Mouse (Mus musculus) liver, postnatal 0 days (tissue): ENCODE measurements around the gene Jagn1. TPM values are rescaled to one million over a fixed set of nuclear protein-coding genes. Genes with fewer than 3 reads are reported as not detected.

ENCODE experiments used
- ATAC-seq: fragments of 200-750 bp; cut with Nextera tagmentation; 2 replicates; pipeline ENCODE4 v1.8.0; 2017; ENCODE audit warnings: mild to moderate bottlenecking, moderate library complexity
- DNase-seq: peaks from one replicate; pipeline ENCODE4 v3.0.0-alpha.2; 2016
- H3K27ac ChIP-seq: fragments of 300-500 bp; sonication (generic); 2 replicates; pipeline ENCODE4 v1.5.1; 2014; ENCODE audit warnings: antibody characterized with exemption, moderate library complexity, mild to moderate bottlenecking, low read depth
- H3K27me3 ChIP-seq: fragments of 300-500 bp; sonication (generic); 2 replicates; pipeline ENCODE4 v1.6.1; 2014; ENCODE audit warnings: low read length, control low read depth, mixed read lengths; ENCODE audit not compliant: insufficient read depth
- H3K36me3 ChIP-seq: fragments of 300-500 bp; sonication (generic); replicated peaks from 2 replicates; pipeline ENCODE4 v1.6.1; 2014; ENCODE audit warnings: mild to moderate bottlenecking, control low read depth, low read length, moderate library complexity, mixed read lengths; ENCODE audit not compliant: insufficient read depth
- H3K4me1 ChIP-seq: fragments of 300-500 bp; sonication (generic); 2 replicates; pipeline ENCODE4 v1.6.1; 2014; ENCODE audit warnings: antibody characterized with exemption, mild to moderate bottlenecking, control low read depth; ENCODE audit not compliant: insufficient read depth
- H3K4me2 ChIP-seq: fragments of 300-500 bp; sonication (generic); 2 replicates; pipeline ENCODE4 v1.6.1; 2014; ENCODE audit warnings: low read depth, mild to moderate bottlenecking, low read length, moderate library complexity, mixed read lengths
- H3K4me3 ChIP-seq: fragments of 300-500 bp; sonication (generic); 2 replicates; pipeline ENCODE4 v1.5.1; 2014; ENCODE audit warnings: low read depth, low read length
- H3K9ac ChIP-seq: fragments of 300-500 bp; sonication (generic); replicated peaks from 2 replicates; pipeline ENCODE4 v1.6.1; 2014; ENCODE audit warnings: mild to moderate bottlenecking, moderate library complexity
- H3K9me3 ChIP-seq: fragments of 300-500 bp; sonication (generic); 2 replicates; pipeline ENCODE4 v1.6.1; 2016; ENCODE audit warnings: mild to moderate bottlenecking, control low read depth, low read length, mixed read lengths
- CTCF ChIP-seq: sonication (generic); IDR thresholded peaks from 2 replicates; pipeline ENCODE4 v1.5.1; 2016; ENCODE audit warnings: antibody characterized with exemption, low read depth
- EP300 ChIP-seq: IDR thresholded peaks from 2 replicates; pipeline ENCODE4 v1.6.1; 2016; ENCODE audit warnings: antibody characterized with exemption, low read depth, mild to moderate bottlenecking
- WGBS: fragments of 180-500 bp; shearing (Covaris S2); extraction: QIAGEN DNeasy Blood & Tissue Kit; methylation state at CpG from one replicate; pipeline ENCODE4 v1.1.7; 2014; ENCODE audit not compliant: insufficient replicate concordance; 5-methylcytosine and 5-hydroxymethylcytosine counted together
- polyA plus RNA-seq: library from polyadenylated mRNA; unstranded; fragments of >200 nt; fragmentation: Nextera tagmentation; extraction: Ambion mirVana; gene quantifications from 2 replicates; pipeline ENCODE4 v1.2.1, GENCODE M21; 2015

The Jagn1 gene
- polyA plus RNA-seq, 1 experiment from 2014 or later = 49.2 TPM

DNA sequence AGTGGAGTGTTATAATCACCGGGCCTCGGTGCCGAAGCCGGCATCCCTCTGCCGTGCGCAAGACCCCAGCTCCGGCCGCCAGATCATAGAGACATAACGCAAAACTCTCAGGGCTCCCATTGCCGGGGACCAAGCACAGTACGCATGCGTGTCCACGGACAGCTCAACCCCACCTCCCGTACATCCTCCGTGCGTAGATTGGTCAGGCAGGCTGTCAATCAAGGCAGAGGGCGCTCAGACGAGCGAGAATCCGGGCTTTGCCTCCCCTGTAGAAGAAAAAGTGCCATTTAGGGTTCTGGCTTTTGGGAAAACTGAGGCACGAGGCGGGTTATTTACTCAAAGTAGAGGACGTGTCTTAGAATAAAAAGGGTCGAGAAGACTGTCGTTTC lies 23.2 kb upstream of the Jagn1 start, which contains the start of gene Rpusd3:
TSS of gene Rpusd3 (minus strand) at position 142 of the 389 bp plus-strand sequence.
- TF ChIP-seq EP300 (no peak), CTCF (no peak)
- H3K27ac ChIP-seq = peak within 1 kb of the TSS; percentile 31; the same call in 1 of the 2 replicates
- 0% methylated on average over 25 of the region's 25 CpGs for WGBS
- DNase-seq = peak; percentile 98
- peak within 1 kb of the TSS; percentile 84 for H3K9ac ChIP-seq
- H3K27me3 ChIP-seq = no peaks in the 10 kb centered on the region
- peak within 1 kb of the TSS; percentile 94 for H3K4me2 ChIP-seq
- peak; percentile 98 for ATAC-seq
- H3K9me3 ChIP-seq = no peaks in the 10 kb centered on the region
- H3K36me3 ChIP-seq = peaks cover 11% of the 10 kb centered on the region; the same call in 1 of the 2 replicates
- peak within 1 kb of the TSS; percentile 63 for H3K4me3 ChIP-seq
- peaks cover 16% of the 10 kb centered on the region for H3K4me1 ChIP-seq

DNA sequence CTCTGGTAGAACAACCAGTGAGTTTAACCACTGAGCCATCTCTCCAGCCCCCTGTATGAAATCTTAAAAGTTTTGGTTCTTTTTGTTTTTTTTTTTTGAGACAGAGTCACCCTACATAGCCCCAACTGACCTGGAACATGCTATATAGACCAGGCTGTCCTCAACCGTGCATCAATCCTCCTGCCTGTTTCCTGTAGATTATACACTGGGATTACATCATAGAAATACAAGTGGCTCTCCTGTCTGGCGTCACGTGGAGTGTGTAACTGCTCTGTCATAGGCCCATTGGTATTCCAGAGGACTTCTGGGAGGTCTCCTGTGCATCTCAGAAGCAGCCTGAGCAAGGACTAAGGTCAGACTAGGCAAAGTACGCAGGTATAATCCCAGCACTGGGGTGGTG lies 19.4 kb upstream of the Jagn1 start:
- Histone ChIP-seq H3K9ac (no peak overlapping the region), H3K9me3 (no peaks in the 10 kb centered on the region), H3K4me3 (no peak overlapping the region), H3K36me3 (no peaks in the 10 kb centered on the region), H3K27me3 (no peaks in the 10 kb centered on the region), H3K4me1 (peaks cover 12% of the 10 kb centered on the region), H3K27ac (no peak overlapping the region), H3K4me2 (no peak overlapping the region)
- DNase-seq = no peak
- no peak for ATAC-seq
- WGBS = 44% methylated on average over 4 of the region's 4 CpGs
- TF ChIP-seq EP300 (no peak), CTCF (no peak)

DNA sequence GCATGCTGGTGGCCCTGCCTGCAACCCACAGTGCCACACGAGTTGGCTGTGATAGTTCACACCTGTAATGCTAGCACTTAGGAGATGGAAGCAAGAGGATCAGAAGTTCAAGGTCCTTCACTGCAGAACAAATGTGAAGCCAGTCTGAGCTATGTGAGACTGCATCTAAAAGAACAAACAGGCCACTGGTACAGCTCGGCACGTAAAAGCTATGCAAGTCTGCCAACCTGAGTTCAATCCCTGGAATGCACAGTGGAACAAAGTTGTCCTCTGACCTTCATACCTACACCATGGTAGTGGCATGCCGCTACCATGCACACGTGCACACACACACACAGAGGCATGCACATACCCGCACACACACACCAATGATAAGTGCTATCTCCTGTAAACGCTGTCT lies 18.2 kb upstream of the Jagn1 start:
- H3K4me2 ChIP-seq = no peak overlapping the region
- H3K9me3 ChIP-seq = no peaks in the 10 kb centered on the region
- peaks cover 4% of the 10 kb centered on the region for H3K4me1 ChIP-seq
- H3K4me3 ChIP-seq = no peak overlapping the region
- no peak for DNase-seq
- no peaks in the 10 kb centered on the region for H3K27me3 ChIP-seq
- 68% methylated on average over 7 of the region's 7 CpGs for WGBS
- TF ChIP-seq CTCF (no peak), EP300 (no peak)
- no peak for ATAC-seq
- H3K27ac ChIP-seq = no peak overlapping the region
- no peak overlapping the region for H3K9ac ChIP-seq
- no peaks in the 10 kb centered on the region for H3K36me3 ChIP-seq

DNA sequence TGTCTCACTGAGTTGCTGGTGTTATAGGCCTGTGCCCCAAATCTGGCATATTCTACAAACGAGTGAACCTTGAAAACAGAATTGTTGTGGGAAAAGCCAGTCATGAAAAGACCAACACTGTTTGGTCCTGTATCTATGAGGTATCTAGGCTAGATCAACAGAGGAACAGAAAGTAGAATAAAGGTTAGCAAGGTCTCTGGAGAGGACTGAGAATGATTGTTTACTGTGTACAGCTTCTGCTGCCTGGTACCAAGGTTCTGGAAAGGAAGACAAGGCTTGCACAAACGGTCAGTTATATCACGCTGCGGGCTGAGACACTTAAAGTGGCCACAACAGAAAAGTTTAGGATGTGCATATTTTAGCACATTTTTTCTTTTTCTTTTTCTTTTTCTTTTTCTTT lies 15.7 kb upstream of the Jagn1 start:
- H3K4me2 ChIP-seq = no peak overlapping the region
- no peaks in the 10 kb centered on the region for H3K9me3 ChIP-seq
- WGBS = 85% methylated on average over 4 of the region's 4 CpGs
- H3K4me3 ChIP-seq = no peak overlapping the region
- no peak overlapping the region for H3K27ac ChIP-seq
- H3K27me3 ChIP-seq = no peaks in the 10 kb centered on the region
- H3K36me3 ChIP-seq = no peaks in the 10 kb centered on the region
- H3K4me1 ChIP-seq = 0 out of 2 replicates have a peak, but pooled peaks cover 3% of the 10 kb centered on the region
- ATAC-seq (no peak), DNase-seq (no peak)
- no peak for TF ChIP-seq CTCF
- no peak for TF ChIP-seq EP300
- no peak overlapping the region for H3K9ac ChIP-seq

DNA sequence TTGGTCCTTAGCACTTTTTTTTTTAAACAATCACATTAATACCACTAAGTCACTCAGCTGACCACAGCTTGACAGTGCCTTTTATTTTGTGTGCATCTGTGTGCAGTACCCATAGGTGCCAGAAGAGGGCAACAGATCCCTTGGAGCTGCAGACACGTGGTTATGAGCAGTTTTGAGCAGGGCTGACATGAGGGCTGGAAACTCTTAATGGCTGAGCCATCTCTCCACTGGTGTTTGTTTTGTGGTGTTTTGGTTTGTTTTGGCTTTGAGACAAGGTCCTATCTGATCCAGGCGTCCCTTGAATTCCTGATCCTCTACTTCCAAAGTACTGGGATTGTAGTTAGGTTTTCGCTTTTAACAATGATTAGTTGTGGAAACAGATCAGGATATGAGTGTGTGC lies 15.0 kb upstream of the Jagn1 start:
- Histone ChIP-seq H3K9me3 (no peaks in the 10 kb centered on the region), H3K4me1 (0 out of 2 replicates have a peak, but pooled peaks cover 3% of the 10 kb centered on the region), H3K27me3 (no peaks in the 10 kb centered on the region), H3K27ac (peak overlapping the region; percentile 86), H3K4me3 (no peak overlapping the region), H3K36me3 (no peaks in the 10 kb centered on the region), H3K4me2 (no peak overlapping the region), H3K9ac (no peak overlapping the region)
- peak; percentile 88 for ATAC-seq
- WGBS = 46% methylated on average over 3 of the region's 3 CpGs
- TF ChIP-seq CTCF = peak; percentile 89
- no peak for TF ChIP-seq EP300
- peak; percentile 79 for DNase-seq

DNA sequence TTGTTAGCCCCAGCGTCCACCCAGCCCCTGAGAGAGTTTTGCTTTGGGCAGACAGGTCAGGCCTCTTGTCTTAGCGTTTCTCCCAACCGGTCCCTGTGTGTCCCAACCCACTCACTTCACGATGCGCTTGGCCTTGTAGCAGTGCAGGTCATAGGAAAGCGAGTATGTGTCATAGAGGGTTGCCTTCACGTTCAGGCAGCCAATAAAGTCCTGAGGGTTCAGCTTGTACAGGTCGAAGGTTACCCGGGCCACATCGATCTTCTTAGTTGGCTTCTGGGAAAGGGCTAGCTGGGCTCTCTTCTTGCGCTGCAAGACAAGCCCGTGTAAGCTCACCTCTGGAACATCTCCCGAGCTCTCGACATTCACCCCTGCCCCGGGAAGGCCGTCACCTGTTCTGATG lies 14.4 kb upstream of the Jagn1 start:
- Histone ChIP-seq H3K9me3 (no peaks in the 10 kb centered on the region), H3K9ac (0 out of 2 replicates have a peak overlapping the region, but pooled peaks have one; percentile 3), H3K4me1 (0 out of 2 replicates have a peak, but pooled peaks cover 3% of the 10 kb centered on the region), H3K27ac (peak overlapping the region; percentile 86), H3K4me2 (peak overlapping the region; percentile 48), H3K36me3 (no peaks in the 10 kb centered on the region), H3K27me3 (no peaks in the 10 kb centered on the region), H3K4me3 (peak overlapping the region; percentile 27)
- ATAC-seq (peak; percentile 84), DNase-seq (peak; percentile 65)
- TF ChIP-seq CTCF (no peak), EP300 (0 out of 2 replicates have a peak, but pooled peaks have one; percentile 28)
- WGBS = 71% methylated on average over 16 of the region's 16 CpGs

DNA sequence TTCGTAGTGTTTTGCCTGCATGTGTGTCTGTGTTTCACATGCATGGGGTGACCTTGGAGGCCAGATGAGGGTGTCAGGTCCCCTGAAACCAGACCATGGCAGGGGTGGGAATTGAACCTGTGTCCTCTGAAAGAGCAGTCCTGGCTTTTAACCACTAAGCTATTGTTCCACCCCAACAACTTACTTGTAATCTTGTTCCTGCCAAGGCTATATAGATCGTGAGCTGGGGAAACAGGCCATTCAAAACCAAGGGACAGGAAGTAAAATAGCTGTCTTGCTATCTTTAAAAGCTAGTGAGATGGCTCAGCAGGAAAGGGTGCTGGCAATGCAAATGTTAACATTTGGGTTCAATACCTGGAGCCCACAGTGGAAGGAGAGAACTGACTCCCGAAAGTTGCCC lies 12.4 kb upstream of the Jagn1 start:
- Histone ChIP-seq H3K9ac (0 out of 2 replicates have a peak overlapping the region, but pooled peaks have one; percentile 22), H3K36me3 (no peaks in the 10 kb centered on the region), H3K4me3 (no peak overlapping the region), H3K27me3 (no peaks in the 10 kb centered on the region), H3K4me2 (peak overlapping the region; percentile 45; the same call in 1 of the 2 replicates), H3K9me3 (no peaks in the 10 kb centered on the region), H3K27ac (no peak overlapping the region), H3K4me1 (0 out of 2 replicates have a peak, but pooled peaks cover 3% of the 10 kb centered on the region)
- WGBS = 52% methylated on average over 3 of the region's 3 CpGs
- ATAC-seq = no peak
- TF ChIP-seq CTCF (no peak), EP300 (no peak)
- no peak for DNase-seq
